Mouse (Mus musculus) megakaryocyte, embryonic 14.5 days (primary cell): ENCODE measurements around the gene Col15a1.

Source experiments
- FLI1 ChIP-seq: IDR thresholded peaks from 2 replicates; pipeline ENCODE4 v1.6.1; 2012; ENCODE audit warnings: low read length, inconsistent platforms, mixed read lengths
- GATA1 ChIP-seq: IDR thresholded peaks from 3 replicates; pipeline ENCODE4 v1.6.1; 2012; ENCODE audit warnings: mixed read lengths, low read length, inconsistent platforms, borderline replicate concordance

GRCm38 (mm10) chr4:47196173-47196572 lies 11.8 kb upstream of the Col15a1 start:
- TF ChIP-seq GATA1 (no peak), FLI1 (no peak)
